Mouse (Mus musculus): ENCODE measurements around the gene Vps33a.
"Not testable (repeated sequence)": the region's sequence is repeated elsewhere in the genome, so short reads cannot be mapped to it uniquely, and the experiment has no call there.

Vps33a gene

GRCm38 (mm10) chr5:123523692-123524392 lies 49.0 kb downstream of the Vps33a start, which contains the start of gene Diablo:
Gene Diablo (minus strand): TSS chr5:123524176.
- DNase-seq = peak; percentile 99

- no peak for DNase-seq
Observed at GRCm38 (mm10) chr5:123522166-123522565, 50.7 kb downstream of the Vps33a start.

GRCm38 (mm10) chr5:123521621-123522020 lies 51.2 kb downstream of the Vps33a start:
- no peak for DNase-seq

- DNase-seq = no peak
Observed at GRCm38 (mm10) chr5:123520666-123521065, 52.2 kb downstream of the Vps33a start.

GRCm38 (mm10) chr5:123514871-123515270 lies 58.0 kb downstream of the Vps33a start:
- no peak for DNase-seq

GRCm38 (mm10) chr5:123512102-123512501 lies 60.7 kb downstream of the Vps33a start:
- no peak for DNase-seq

GRCm38 (mm10) chr5:123511426-123511825 lies 61.4 kb downstream of the Vps33a start:
- not testable (repeated sequence) for DNase-seq

- DNase-seq = no peak
Observed at GRCm38 (mm10) chr5:123510160-123510559, 62.7 kb downstream of the Vps33a start, which contains the start of gene B3gnt4. Gene B3gnt4 (plus strand): TSS chr5:123510460.

- DNase-seq = peak; percentile 46
Observed at GRCm38 (mm10) chr5:123508921-123509320, 63.9 kb downstream of the Vps33a start.

GRCm38 (mm10) chr5:123507936-123508723 lies 64.7 kb downstream of the Vps33a start:
- DNase-seq = peak; percentile 96

GRCm38 (mm10) chr5:123501973-123502372 lies 70.9 kb downstream of the Vps33a start:
- no peak for DNase-seq

- peak; percentile 40 for DNase-seq
Observed at GRCm38 (mm10) chr5:123499717-123500116, 73.1 kb downstream of the Vps33a start.

GRCm38 (mm10) chr5:123489935-123490334 lies 82.9 kb downstream of the Vps33a start:
- DNase-seq = no peak

GRCm38 (mm10) chr5:123489112-123489785 lies 83.6 kb downstream of the Vps33a start, which contains the start of the genes Lrrc43 and Il31:
Gene Lrrc43 (plus strand): TSS chr5:123489305.
Gene Il31 (minus strand): TSS chr5:123489489.
- peak; percentile 80 for DNase-seq

- no peak for DNase-seq
Observed at GRCm38 (mm10) chr5:123487659-123488395, 85.0 kb downstream of the Vps33a start.

Data from retina, postnatal 1 day (tissue).